Mouse (Mus musculus): Measurements from ENCODE around the gene Ndufa4l2.
A peak's percentile ranks its signal among the peaks of the same experiment; 100 is the strongest.

DNA sequence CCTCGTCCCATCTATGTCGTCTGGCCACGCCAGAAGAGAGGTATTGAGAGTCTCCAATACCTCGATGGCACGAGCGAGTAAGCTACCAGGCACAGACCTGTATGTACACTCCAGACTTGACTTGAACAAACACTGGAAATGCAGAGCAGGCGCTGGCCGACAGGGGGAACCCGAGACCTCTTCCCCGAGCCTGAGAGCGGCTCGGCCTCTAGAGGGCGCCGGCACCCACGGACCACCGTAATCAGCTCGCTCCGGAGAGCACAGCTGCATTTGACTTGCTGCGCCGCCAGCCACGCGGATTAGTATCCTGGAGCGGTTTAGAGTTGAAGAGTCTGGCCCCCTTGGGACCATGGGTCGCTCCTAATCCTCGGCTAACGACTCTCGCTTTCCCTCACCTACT lies 2.0 kb upstream of the Ndufa4l2 start:
- peak; percentile 100 for TF ChIP-seq CTCF (IDR thresholded peaks at IDR 0.05; ENCODE audit: low read depth, low read length)
- no peak for TF ChIP-seq POLR2A (IDR thresholded peaks at IDR 0.05; ENCODE audit: insufficient read depth, low read length)
- peak; percentile 74 for TF ChIP-seq EP300 (IDR thresholded peaks at IDR 0.05; ENCODE audit: insufficient read depth, low read depth, low read length)
